Mouse (Mus musculus): Measurements from ENCODE around the gene BC052040.

DNA sequence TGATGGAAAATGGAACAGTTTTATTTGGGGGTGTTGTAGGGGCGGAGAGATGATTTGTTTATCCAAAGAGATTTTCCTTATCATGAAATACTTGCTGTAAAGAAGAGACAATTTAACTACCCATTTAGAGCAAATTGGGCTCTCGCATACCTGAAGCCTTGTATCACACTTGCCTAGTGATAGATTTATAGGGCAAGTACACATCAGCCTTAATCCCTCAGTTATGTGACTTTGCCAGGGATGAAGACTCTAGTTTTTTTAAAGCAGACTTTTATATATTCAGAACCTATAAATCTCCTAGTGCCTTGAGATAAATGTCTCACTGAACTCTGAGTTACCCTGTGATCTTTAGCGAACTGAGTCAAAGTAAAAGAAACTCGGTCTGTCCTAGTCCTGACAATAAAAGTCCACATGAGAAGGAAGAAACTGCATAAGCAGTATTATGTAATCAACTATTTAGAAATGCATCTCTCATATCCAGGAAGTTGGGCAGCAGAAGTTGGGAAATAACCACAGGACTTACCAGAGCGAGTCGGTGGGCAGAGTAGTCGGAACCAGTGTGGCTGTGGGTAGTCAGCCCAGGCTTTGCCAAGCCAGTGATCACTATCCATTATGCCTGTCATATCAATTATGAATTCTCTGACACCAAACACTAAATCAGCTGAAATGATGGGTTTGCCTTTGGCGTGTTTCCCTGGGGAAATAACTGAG lies 183.2 kb downstream of the BC052040 start:
- TF ChIP-seq CTCF (IDR thresholded peaks at IDR 0.05; ENCODE audit: extremely low read depth, insufficient read length, insufficient replicate concordance, low read depth, low read length) (no peak), POLR2A (IDR thresholded peaks at IDR 0.05; ENCODE audit: low read depth, low read length) (no peak)
